Mouse (Mus musculus): ENCODE results near the gene Dnajb12. TPM values are rescaled to one million over a fixed set of nuclear protein-coding genes. Genes with fewer than 3 reads are reported as not detected.

Dnajb12 gene
- polyA plus RNA-seq, 2 experiments, result 12.0 to 12.4 TPM

DNA sequence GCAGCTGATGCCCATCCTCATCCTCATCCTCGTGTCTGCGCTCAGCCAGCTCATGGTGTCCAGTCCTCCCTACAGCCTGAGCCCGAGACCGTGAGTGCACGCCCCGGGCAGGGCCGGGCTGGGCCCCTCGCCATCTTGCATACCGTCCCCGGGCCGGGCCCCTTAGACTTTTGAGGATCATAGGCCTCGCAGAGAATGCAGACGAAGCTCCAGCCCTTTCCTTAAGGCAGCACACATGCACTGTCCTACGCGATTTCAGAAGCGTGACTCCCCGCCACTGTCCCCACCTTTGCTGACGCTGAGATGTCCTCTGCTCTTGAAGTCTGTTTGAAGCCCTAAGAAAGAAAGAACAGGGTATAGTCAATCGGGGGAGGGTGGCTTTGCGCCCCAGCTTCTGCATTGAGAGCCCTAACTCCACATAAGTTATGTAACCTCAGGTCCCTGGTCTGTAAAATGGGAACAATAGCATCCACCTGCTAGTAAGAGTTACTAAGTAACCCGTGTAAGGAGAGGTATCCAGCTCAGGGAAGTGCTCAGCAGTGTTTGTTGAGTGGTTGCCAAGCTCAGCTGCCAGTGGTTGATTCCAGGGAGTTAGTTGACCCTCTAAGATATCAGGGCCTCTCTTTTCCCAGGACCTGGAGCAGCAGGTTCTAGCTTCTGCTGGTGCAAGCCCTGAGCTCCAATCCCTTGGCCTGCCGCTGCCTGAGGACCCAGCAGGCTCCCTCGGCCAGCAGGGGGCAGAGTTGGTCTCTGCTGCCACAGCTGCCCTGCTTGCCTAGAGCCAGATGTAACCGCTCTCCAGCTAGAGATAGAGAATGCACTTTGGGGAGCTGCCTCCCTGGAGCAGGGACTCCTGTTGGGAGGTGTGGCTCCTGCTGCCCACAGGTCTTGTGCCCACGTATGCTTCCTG, 15.2 kb downstream of the Dnajb12 start:
- Histone ChIP-seq H3K4me2 (ENCODE audit: low read depth) (no peak overlapping the region), H3K36me3 (replicated peaks; ENCODE audit: control insufficient read depth, insufficient read depth, low read depth) (peaks cover 66% of the 10 kb centered on the region), H3K4me3 (ENCODE audit: insufficient read depth in 1 of 2, low read depth in 2 of 2, low read length in 2 of 2) (no peak overlapping the region), H3K27ac (no peak overlapping the region), H3K9ac (replicated peaks) (no peak overlapping the region), H3K27me3 (ENCODE audit: control insufficient read depth, insufficient read depth, low read length) (no peaks in the 10 kb centered on the region), H3K9me3 (ENCODE audit: control insufficient read depth, low read length) (no peaks in the 10 kb centered on the region), H3K4me1 (replicated peaks; ENCODE audit: control insufficient read depth in 2 of 2, insufficient read depth in 2 of 2, low read length in 1 of 2) (peaks cover 15 to 20% of the 10 kb centered on the region in 2 experiments)
- ATAC-seq (ENCODE audit: insufficient read depth) (no peak), DNase-seq (ENCODE audit: low read depth in 3 of 3, low spot score in 3 of 3) (peak; percentile 49 to 63 (median 52))
- peak; percentile 99 for TF ChIP-seq CTCF (IDR thresholded peaks at IDR 0.05; ENCODE audit: low read depth)
- TF ChIP-seq EP300 (IDR thresholded peaks at IDR 0.05; ENCODE audit: low read depth), result no peak
- WGBS (ENCODE audit: insufficient replicate concordance), result 77% methylated on average over 25 of the region's 25 CpGs

DNA sequence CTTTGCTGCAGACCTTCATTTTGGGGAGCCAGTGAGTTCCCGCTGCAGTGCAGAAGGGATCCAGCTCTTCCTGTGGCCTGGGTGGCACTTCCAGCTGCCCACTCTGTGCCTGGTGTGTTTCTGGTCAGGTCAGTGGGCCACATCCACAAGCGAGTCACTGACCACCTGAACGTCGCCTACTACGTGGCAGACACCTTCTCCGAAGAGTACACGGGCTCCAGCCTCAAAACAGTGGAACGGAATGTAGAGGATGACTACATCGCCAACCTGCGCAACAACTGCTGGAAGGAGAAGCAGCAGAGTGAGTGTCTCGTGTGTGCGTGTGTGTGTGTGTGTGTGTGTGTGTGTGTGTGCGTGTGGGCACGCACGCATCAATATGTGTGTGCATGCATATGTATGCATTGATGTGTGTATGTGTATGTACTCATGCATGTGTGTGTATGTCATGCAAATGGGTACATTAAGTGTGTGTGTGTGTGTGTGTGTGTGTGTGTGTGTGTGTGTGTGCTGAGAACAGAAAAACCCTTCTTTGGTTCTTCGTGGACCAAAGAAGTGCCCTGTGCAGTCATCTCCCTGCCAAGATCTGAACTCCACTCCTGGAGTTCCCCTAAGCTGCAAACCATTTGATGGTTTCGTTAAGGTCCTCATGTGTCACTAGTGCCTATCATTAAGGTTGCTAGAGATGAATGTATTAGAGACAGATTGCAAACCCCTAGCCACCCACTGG, 16.3 kb downstream of the Dnajb12 start:
- H3K4me2 ChIP-seq (ENCODE audit: low read depth), result no peak overlapping the region
- no peak overlapping the region for H3K27ac ChIP-seq
- 90% methylated on average over 17 of the region's 17 CpGs for WGBS (ENCODE audit: insufficient replicate concordance)
- H3K36me3 ChIP-seq (replicated peaks; ENCODE audit: control insufficient read depth, insufficient read depth, low read depth), result peaks cover 66% of the 10 kb centered on the region
- peaks cover 23 to 30% of the 10 kb centered on the region in 2 experiments for H3K4me1 ChIP-seq (replicated peaks; ENCODE audit: control insufficient read depth in 2 of 2, insufficient read depth in 2 of 2, low read length in 1 of 2)
- ATAC-seq (ENCODE audit: insufficient read depth) (no peak), DNase-seq (ENCODE audit: low read depth in 3 of 3, low spot score in 3 of 3) (no peak)
- no peaks in the 10 kb centered on the region for H3K27me3 ChIP-seq (ENCODE audit: control insufficient read depth, insufficient read depth, low read length)
- H3K4me3 ChIP-seq (ENCODE audit: insufficient read depth in 1 of 2, low read depth in 2 of 2, low read length in 2 of 2), result no peak overlapping the region
- H3K9ac ChIP-seq (replicated peaks), result no peak overlapping the region
- no peaks in the 10 kb centered on the region for H3K9me3 ChIP-seq (ENCODE audit: control insufficient read depth, low read length)
- TF ChIP-seq EP300 (IDR thresholded peaks at IDR 0.05; ENCODE audit: low read depth) (no peak), CTCF (IDR thresholded peaks at IDR 0.05; ENCODE audit: low read depth) (no peak)

DNA sequence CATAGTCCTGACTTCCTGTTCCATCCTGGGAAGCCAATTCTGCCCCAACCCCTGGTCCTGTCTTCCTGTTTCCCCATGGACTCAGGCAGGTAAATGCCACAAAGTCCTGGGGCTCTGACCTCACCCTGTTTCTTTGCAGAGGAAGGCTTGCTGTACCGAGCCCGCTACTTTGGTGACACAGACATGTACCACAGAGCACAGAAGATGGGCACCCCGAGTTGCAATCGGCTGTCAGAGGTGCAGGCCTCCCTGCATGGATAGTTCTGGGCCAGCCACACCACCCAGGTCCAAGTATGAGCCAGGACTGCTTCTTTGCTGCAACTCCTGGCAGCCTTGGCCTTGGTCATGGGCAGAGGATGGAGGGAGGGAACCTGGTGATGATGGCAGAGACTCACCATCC, 16.9 kb downstream of the Dnajb12 start:
- WGBS (ENCODE audit: insufficient replicate concordance), result 82% methylated on average over 4 of the region's 4 CpGs
- H3K27me3 ChIP-seq (ENCODE audit: control insufficient read depth, insufficient read depth, low read length), result no peaks in the 10 kb centered on the region
- H3K9ac ChIP-seq (replicated peaks), result no peak overlapping the region
- H3K9me3 ChIP-seq (ENCODE audit: control insufficient read depth, low read length), result no peaks in the 10 kb centered on the region
- no peak overlapping the region for H3K27ac ChIP-seq
- peaks cover 62% of the 10 kb centered on the region for H3K36me3 ChIP-seq (replicated peaks; ENCODE audit: control insufficient read depth, insufficient read depth, low read depth)
- DNase-seq (ENCODE audit: low read depth in 3 of 3, low spot score in 3 of 3) (no peak), ATAC-seq (ENCODE audit: insufficient read depth) (no peak)
- no peak overlapping the region for H3K4me2 ChIP-seq (ENCODE audit: low read depth)
- no peak for TF ChIP-seq EP300 (IDR thresholded peaks at IDR 0.05; ENCODE audit: low read depth)
- no peak for TF ChIP-seq CTCF (IDR thresholded peaks at IDR 0.05; ENCODE audit: low read depth)
- no peak overlapping the region for H3K4me3 ChIP-seq (ENCODE audit: insufficient read depth in 1 of 2, low read depth in 2 of 2, low read length in 2 of 2)
- H3K4me1 ChIP-seq (replicated peaks; ENCODE audit: control insufficient read depth in 2 of 2, insufficient read depth in 2 of 2, low read length in 1 of 2), result peaks cover 27 to 35% of the 10 kb centered on the region in 2 experiments

DNA sequence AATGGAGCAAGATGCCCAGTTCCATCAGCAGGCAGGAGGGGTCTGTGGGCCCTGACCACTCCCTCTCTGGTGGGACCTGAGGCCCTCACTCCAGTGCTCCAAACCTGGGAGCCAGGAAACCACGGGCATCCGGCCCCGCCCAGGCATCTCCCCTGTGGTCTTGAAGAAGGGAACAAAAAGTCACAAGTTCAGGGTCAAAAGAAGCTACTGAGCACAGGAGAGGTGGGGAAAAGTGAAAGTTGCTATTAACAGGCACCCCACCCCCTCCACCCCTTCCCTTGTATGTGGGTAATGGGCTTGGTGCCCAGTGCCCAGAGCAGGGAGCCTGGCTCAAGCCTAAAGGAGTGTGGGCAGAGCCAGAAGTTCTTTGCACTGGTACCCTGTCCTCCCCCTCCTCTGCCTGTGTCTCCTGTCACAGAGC, 17.6 kb downstream of the Dnajb12 start:
- H3K27ac ChIP-seq, result peak overlapping the region; percentile 20
- H3K36me3 ChIP-seq (replicated peaks; ENCODE audit: control insufficient read depth, insufficient read depth, low read depth), result peaks cover 55% of the 10 kb centered on the region
- TF ChIP-seq EP300 (IDR thresholded peaks at IDR 0.05; ENCODE audit: low read depth) (no peak), CTCF (IDR thresholded peaks at IDR 0.05; ENCODE audit: low read depth) (no peak)
- no peaks in the 10 kb centered on the region for H3K9me3 ChIP-seq (ENCODE audit: control insufficient read depth, low read length)
- DNase-seq (ENCODE audit: low read depth in 3 of 3, low spot score in 3 of 3), result no peak
- ATAC-seq (ENCODE audit: insufficient read depth), result no peak
- H3K4me2 ChIP-seq (ENCODE audit: low read depth), result no peak overlapping the region
- H3K27me3 ChIP-seq (ENCODE audit: control insufficient read depth, insufficient read depth, low read length), result no peaks in the 10 kb centered on the region
- peaks cover 27 to 35% of the 10 kb centered on the region in 2 experiments for H3K4me1 ChIP-seq (replicated peaks; ENCODE audit: control insufficient read depth in 2 of 2, insufficient read depth in 2 of 2, low read length in 1 of 2)
- H3K4me3 ChIP-seq (ENCODE audit: insufficient read depth in 1 of 2, low read depth in 2 of 2, low read length in 2 of 2), result no peak overlapping the region
- WGBS (ENCODE audit: insufficient replicate concordance), result 35% methylated on average over 3 of the region's 3 CpGs
- no peak overlapping the region for H3K9ac ChIP-seq (replicated peaks)

DNA sequence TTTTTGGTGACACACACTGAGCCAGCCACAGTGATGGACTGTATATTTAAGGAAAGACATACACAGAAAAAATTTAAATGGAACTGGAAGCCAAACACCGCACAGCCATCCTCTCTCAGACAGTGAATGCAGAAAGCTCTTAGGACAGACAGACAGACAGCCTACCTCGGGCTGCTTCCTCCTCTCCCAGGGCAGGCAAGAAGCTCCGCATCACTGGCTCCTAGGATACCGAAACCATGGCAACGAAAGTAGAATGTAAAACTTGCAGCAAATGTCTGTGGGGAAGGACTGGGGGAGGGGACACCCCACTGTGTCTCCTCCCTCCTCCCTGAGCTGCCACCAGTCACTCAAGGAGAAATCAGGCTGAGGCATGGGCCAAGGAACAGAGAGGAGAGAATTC, 18.2 kb downstream of the Dnajb12 start:
- Histone ChIP-seq H3K4me1 (replicated peaks; ENCODE audit: control insufficient read depth in 2 of 2, insufficient read depth in 2 of 2, low read length in 1 of 2) (peaks cover 27 to 35% of the 10 kb centered on the region in 2 experiments), H3K4me2 (ENCODE audit: low read depth) (no peak overlapping the region), H3K27ac (no peak overlapping the region), H3K4me3 (ENCODE audit: insufficient read depth in 1 of 2, low read depth in 2 of 2, low read length in 2 of 2) (no peak overlapping the region), H3K9me3 (ENCODE audit: control insufficient read depth, low read length) (no peaks in the 10 kb centered on the region), H3K36me3 (replicated peaks; ENCODE audit: control insufficient read depth, insufficient read depth, low read depth) (peaks cover 50% of the 10 kb centered on the region), H3K9ac (replicated peaks) (no peak overlapping the region), H3K27me3 (ENCODE audit: control insufficient read depth, insufficient read depth, low read length) (no peaks in the 10 kb centered on the region)
- ATAC-seq (ENCODE audit: insufficient read depth) (no peak), DNase-seq (ENCODE audit: low read depth in 3 of 3, low spot score in 3 of 3) (no peak)
- TF ChIP-seq EP300 (IDR thresholded peaks at IDR 0.05; ENCODE audit: low read depth), result no peak
- no peak for TF ChIP-seq CTCF (IDR thresholded peaks at IDR 0.05; ENCODE audit: low read depth)
- WGBS (ENCODE audit: insufficient replicate concordance), result 63% methylated on average over 5 of the region's 5 CpGs

Measured in liver, embryonic 14.5 days (tissue).